Mouse (Mus musculus): ENCODE data around the gene Shank1. TPM values are rescaled to one million over a fixed set of nuclear protein-coding genes. Genes with fewer than 3 reads are reported as not detected.

Shank1 gene
- polyA plus RNA-seq, 1 experiment from 2014 or later: 1.7 TPM

GRCm38 (mm10) chr7:44273446-44273845 is 36.6 kb upstream of the Shank1 start:
- no peak overlapping the region for H3K9ac ChIP-seq (ENCODE audit: low read length)
- H3K27me3 ChIP-seq (ENCODE audit: control insufficient read depth, insufficient read depth, low read length): no peaks in the 10 kb centered on the region; the same call in 1 of the 2 replicates
- no peaks in the 10 kb centered on the region for H3K9me3 ChIP-seq (replicated peaks; ENCODE audit: control insufficient read depth, low read length)
- no peak overlapping the region for H3K4me3 ChIP-seq (replicated peaks; ENCODE audit: low read length)
- H3K4me2 ChIP-seq (ENCODE audit: low read depth, low read length): no peak overlapping the region
- no peak for ATAC-seq (ENCODE audit: insufficient read depth, low FRiP score)
- WGBS: 68% methylated on average over 7 of the region's 7 CpGs
- no peaks in the 10 kb centered on the region for H3K4me1 ChIP-seq (ENCODE audit: control insufficient read depth, insufficient read depth, low read length)
- no peak overlapping the region for H3K27ac ChIP-seq (ENCODE audit: low read length)
- no peaks in the 10 kb centered on the region for H3K36me3 ChIP-seq (ENCODE audit: control insufficient read depth, insufficient read depth, low read length)

- WGBS: 25% methylated on average over 11 of the region's 11 CpGs
- Histone ChIP-seq H3K4me2 (ENCODE audit: low read depth, low read length) (no peak overlapping the region), H3K27me3 (ENCODE audit: control insufficient read depth, insufficient read depth, low read length) (no peaks in the 10 kb centered on the region; the same call in 1 of the 2 replicates), H3K4me3 (replicated peaks; ENCODE audit: low read length) (no peak overlapping the region), H3K9ac (ENCODE audit: low read length) (no peak overlapping the region), H3K27ac (ENCODE audit: low read length) (no peak overlapping the region), H3K9me3 (replicated peaks; ENCODE audit: control insufficient read depth, low read length) (no peaks in the 10 kb centered on the region), H3K4me1 (ENCODE audit: control insufficient read depth, insufficient read depth, low read length) (no peaks in the 10 kb centered on the region), H3K36me3 (ENCODE audit: control insufficient read depth, insufficient read depth, low read length) (no peaks in the 10 kb centered on the region)
- ATAC-seq (ENCODE audit: insufficient read depth, low FRiP score): no peak
These were observed 36.0 kb upstream of the Shank1 start for GRCm38 (mm10) chr7:44274096-44274495.

DNA sequence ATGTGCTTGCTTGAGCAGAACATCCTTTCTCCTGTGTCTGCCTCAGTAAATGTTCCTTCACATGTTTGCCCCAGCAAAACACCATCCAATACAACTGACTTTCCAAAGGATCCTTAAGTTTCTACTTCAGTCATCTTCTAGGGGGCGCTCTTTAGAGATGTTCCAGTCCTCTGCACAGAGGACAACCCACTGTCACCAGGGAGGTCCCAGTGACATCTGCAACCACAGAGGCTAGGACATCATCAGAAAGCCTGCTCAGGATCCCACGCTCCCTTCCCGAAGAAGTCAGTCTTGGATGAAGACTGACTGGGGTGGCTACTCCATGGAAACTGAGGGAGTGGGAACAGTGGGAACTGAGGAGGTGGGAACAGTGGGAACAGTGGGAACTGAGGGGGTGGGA is 34.5 kb upstream of the Shank1 start:
- 69% methylated on average over 3 of the region's 3 CpGs for WGBS
- H3K9ac ChIP-seq (ENCODE audit: low read length): no peak overlapping the region
- ATAC-seq (ENCODE audit: insufficient read depth, low FRiP score): no peak

DNA sequence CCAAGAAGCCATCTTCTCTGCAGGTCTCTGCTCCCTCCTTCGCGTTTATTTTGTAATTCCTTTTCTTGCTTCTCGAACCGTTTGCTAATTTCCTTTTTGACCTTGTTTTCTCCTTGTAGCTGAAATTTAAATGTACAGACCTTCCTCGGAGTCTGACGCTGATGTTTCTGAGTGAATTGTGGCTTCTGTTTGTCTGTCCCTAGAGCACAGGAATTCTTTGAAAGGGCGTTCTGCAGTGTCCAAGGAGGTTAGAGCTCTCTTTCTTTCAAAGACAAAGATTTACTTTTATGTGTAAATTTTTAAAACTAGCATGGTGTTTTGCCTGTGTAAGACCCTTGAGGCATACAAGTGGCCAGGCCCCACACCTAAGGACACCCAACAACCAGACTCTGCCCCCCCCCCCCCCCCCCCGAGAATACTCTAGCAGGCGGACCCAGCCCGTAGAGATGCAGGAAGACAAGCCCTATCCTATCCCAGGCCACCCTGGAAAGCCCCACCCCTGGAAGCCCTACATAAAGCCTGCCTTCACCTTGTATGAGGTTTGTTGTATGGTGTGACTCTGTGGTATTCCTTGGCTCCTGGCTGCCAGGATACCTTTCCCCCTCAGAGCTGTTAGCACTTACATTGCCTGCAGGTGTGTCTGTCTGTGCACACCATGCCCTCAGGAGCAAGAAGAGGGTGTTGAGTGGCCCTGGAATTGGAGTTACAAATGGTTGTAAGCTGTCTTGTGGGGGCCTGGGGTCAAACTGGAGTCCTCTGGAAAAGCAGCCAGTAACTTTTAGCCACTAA is 33.4 kb upstream of the Shank1 start:
- ATAC-seq (ENCODE audit: insufficient read depth, low FRiP score): no peak
- no peaks in the 10 kb centered on the region for H3K4me1 ChIP-seq (ENCODE audit: control insufficient read depth, insufficient read depth, low read length)
- H3K27me3 ChIP-seq (ENCODE audit: control insufficient read depth, insufficient read depth, low read length): no peaks in the 10 kb centered on the region; the same call in 1 of the 2 replicates
- no peaks in the 10 kb centered on the region for H3K36me3 ChIP-seq (ENCODE audit: control insufficient read depth, insufficient read depth, low read length)
- no peak overlapping the region for H3K4me2 ChIP-seq (ENCODE audit: low read depth, low read length)
- no peaks in the 10 kb centered on the region for H3K9me3 ChIP-seq (replicated peaks; ENCODE audit: control insufficient read depth, low read length)
- 64% methylated on average over 10 of the region's 10 CpGs for WGBS
- no peak overlapping the region for H3K9ac ChIP-seq (ENCODE audit: low read length)
- no peak overlapping the region for H3K27ac ChIP-seq (ENCODE audit: low read length)
- H3K4me3 ChIP-seq (replicated peaks; ENCODE audit: low read length): no peak overlapping the region

More for the DNA sequence above, 34.5 kb upstream of the Shank1 start:
- Histone ChIP-seq H3K27me3 (ENCODE audit: control insufficient read depth, insufficient read depth, low read length) (no peaks in the 10 kb centered on the region; the same call in 1 of the 2 replicates), H3K27ac (ENCODE audit: low read length) (no peak overlapping the region), H3K9me3 (replicated peaks; ENCODE audit: control insufficient read depth, low read length) (no peaks in the 10 kb centered on the region), H3K4me3 (replicated peaks; ENCODE audit: low read length) (no peak overlapping the region), H3K4me2 (ENCODE audit: low read depth, low read length) (no peak overlapping the region), H3K4me1 (ENCODE audit: control insufficient read depth, insufficient read depth, low read length) (no peaks in the 10 kb centered on the region), H3K36me3 (ENCODE audit: control insufficient read depth, insufficient read depth, low read length) (no peaks in the 10 kb centered on the region)

GRCm38 (mm10) chr7:44277250-44277622 is 32.8 kb upstream of the Shank1 start:
- H3K4me3 ChIP-seq (replicated peaks; ENCODE audit: low read length): no peak overlapping the region
- no peaks in the 10 kb centered on the region for H3K36me3 ChIP-seq (ENCODE audit: control insufficient read depth, insufficient read depth, low read length)
- no peak overlapping the region for H3K4me2 ChIP-seq (ENCODE audit: low read depth, low read length)
- WGBS: 40% methylated on average over 2 of the region's 2 CpGs
- H3K9me3 ChIP-seq (replicated peaks; ENCODE audit: control insufficient read depth, low read length): no peaks in the 10 kb centered on the region
- H3K27ac ChIP-seq (ENCODE audit: low read length): no peak overlapping the region
- no peak for ATAC-seq (ENCODE audit: insufficient read depth, low FRiP score)
- H3K27me3 ChIP-seq (ENCODE audit: control insufficient read depth, insufficient read depth, low read length): no peaks in the 10 kb centered on the region; the same call in 1 of the 2 replicates
- no peaks in the 10 kb centered on the region for H3K4me1 ChIP-seq (ENCODE audit: control insufficient read depth, insufficient read depth, low read length)
- no peak overlapping the region for H3K9ac ChIP-seq (ENCODE audit: low read length)

GRCm38 (mm10) chr7:44280959-44281358 is 29.1 kb upstream of the Shank1 start:
- H3K4me1 ChIP-seq (ENCODE audit: control insufficient read depth, insufficient read depth, low read length): no peaks in the 10 kb centered on the region
- WGBS: 67% methylated on average over 1 of the region's 1 CpGs
- H3K9ac ChIP-seq (ENCODE audit: low read length): no peak overlapping the region
- no peak overlapping the region for H3K27ac ChIP-seq (ENCODE audit: low read length)
- H3K4me2 ChIP-seq (ENCODE audit: low read depth, low read length): no peak overlapping the region
- ATAC-seq (ENCODE audit: insufficient read depth, low FRiP score): no peak
- H3K4me3 ChIP-seq (replicated peaks; ENCODE audit: low read length): no peak overlapping the region
- H3K27me3 ChIP-seq (ENCODE audit: control insufficient read depth, insufficient read depth, low read length): no peaks in the 10 kb centered on the region; the same call in 1 of the 2 replicates
- no peaks in the 10 kb centered on the region for H3K9me3 ChIP-seq (replicated peaks; ENCODE audit: control insufficient read depth, low read length)
- no peaks in the 10 kb centered on the region for H3K36me3 ChIP-seq (ENCODE audit: control insufficient read depth, insufficient read depth, low read length)

DNA sequence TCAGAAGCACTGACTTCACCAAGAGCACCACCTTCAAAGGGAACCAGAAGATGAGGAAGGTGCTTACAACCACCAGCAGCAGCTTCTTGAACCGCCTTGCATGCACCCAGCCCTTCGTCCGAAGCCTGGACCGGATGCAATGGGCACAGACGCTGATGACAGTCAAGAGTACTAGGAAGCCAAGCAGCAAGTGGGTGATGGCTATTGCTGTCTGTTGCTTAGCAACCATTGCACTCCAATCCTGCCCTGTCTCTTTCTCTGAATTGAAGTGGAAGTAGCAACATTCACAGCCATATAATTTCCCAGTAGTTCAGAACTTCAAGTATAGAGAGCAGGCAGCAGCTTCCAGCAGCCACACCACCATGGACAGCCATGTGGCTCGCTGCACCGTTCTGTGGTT is 28.5 kb upstream of the Shank1 start:
- no peaks in the 10 kb centered on the region for H3K4me1 ChIP-seq (ENCODE audit: control insufficient read depth, insufficient read depth, low read length)
- H3K9me3 ChIP-seq (replicated peaks; ENCODE audit: control insufficient read depth, low read length): no peaks in the 10 kb centered on the region
- H3K27ac ChIP-seq (ENCODE audit: low read length): no peak overlapping the region
- H3K4me3 ChIP-seq (replicated peaks; ENCODE audit: low read length): no peak overlapping the region
- H3K36me3 ChIP-seq (ENCODE audit: control insufficient read depth, insufficient read depth, low read length): no peaks in the 10 kb centered on the region
- no peak overlapping the region for H3K4me2 ChIP-seq (ENCODE audit: low read depth, low read length)
- WGBS: 78% methylated on average over 7 of the region's 7 CpGs
- ATAC-seq (ENCODE audit: insufficient read depth, low FRiP score): no peak
- H3K27me3 ChIP-seq (ENCODE audit: control insufficient read depth, insufficient read depth, low read length): no peaks in the 10 kb centered on the region; the same call in 1 of the 2 replicates
- H3K9ac ChIP-seq (ENCODE audit: low read length): no peak overlapping the region

DNA sequence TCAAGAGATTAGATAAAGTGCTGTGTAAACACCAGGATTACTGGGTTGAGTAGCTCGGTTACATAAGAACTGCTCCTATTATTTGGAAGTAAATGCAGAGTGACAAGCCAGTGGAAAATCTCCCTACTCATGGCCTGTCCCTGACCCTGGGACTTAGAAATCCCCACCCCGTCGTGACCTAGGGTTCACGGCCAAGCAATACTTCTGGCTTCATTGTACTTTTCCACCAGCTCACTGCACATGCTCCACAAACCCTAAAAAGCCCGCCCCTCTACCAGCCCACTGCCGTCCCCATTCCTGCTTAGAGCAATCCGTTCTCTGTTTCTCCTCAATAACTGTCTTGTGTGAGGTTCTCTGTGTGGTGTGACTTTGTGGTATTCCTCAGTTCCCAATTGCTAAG is 22.3 kb upstream of the Shank1 start:
- ATAC-seq (ENCODE audit: insufficient read depth, low FRiP score): no peak
- no peak overlapping the region for H3K4me2 ChIP-seq (ENCODE audit: low read depth, low read length)
- WGBS: 45% methylated on average over 7 of the region's 7 CpGs

GRCm38 (mm10) chr7:44290986-44291385 is 19.1 kb upstream of the Shank1 start:
- Histone ChIP-seq H3K9me3 (replicated peaks; ENCODE audit: control insufficient read depth, low read length) (peaks cover 6% of the 10 kb centered on the region; the same call in 1 of the 2 replicates), H3K27me3 (ENCODE audit: control insufficient read depth, insufficient read depth, low read length) (no peaks in the 10 kb centered on the region; the same call in 1 of the 2 replicates), H3K4me3 (replicated peaks; ENCODE audit: low read length) (no peak overlapping the region), H3K9ac (ENCODE audit: low read length) (no peak overlapping the region), H3K36me3 (ENCODE audit: control insufficient read depth, insufficient read depth, low read length) (no peaks in the 10 kb centered on the region), H3K4me1 (ENCODE audit: control insufficient read depth, insufficient read depth, low read length) (no peaks in the 10 kb centered on the region), H3K4me2 (ENCODE audit: low read depth, low read length) (no peak overlapping the region), H3K27ac (ENCODE audit: low read length) (no peak overlapping the region)
- ATAC-seq (ENCODE audit: insufficient read depth, low FRiP score): no peak
- WGBS: 71% methylated on average over 4 of the region's 4 CpGs

More for the DNA sequence above, 22.3 kb upstream of the Shank1 start:
- H3K4me1 ChIP-seq (ENCODE audit: control insufficient read depth, insufficient read depth, low read length): no peaks in the 10 kb centered on the region
- no peak overlapping the region for H3K9ac ChIP-seq (ENCODE audit: low read length)
- H3K27me3 ChIP-seq (ENCODE audit: control insufficient read depth, insufficient read depth, low read length): no peaks in the 10 kb centered on the region; the same call in none of the 2 replicates
- no peak overlapping the region for H3K27ac ChIP-seq (ENCODE audit: low read length)
- peaks cover 6% of the 10 kb centered on the region; the same call in 1 of the 2 replicates for H3K9me3 ChIP-seq (replicated peaks; ENCODE audit: control insufficient read depth, low read length)
- H3K4me3 ChIP-seq (replicated peaks; ENCODE audit: low read length): no peak overlapping the region
- no peaks in the 10 kb centered on the region for H3K36me3 ChIP-seq (ENCODE audit: control insufficient read depth, insufficient read depth, low read length)

Measured in stomach, embryonic 16.5 days (tissue).